Mouse (Mus musculus) embryonic facial prominence, embryonic 11.5 days (tissue): ENCODE measurements at regions not wholly inside any gene's neighbourhood (a gene's known extent, or its start where the extent isn't known, plus 50 kb on each side); places are given as distances from the start of the nearest gene placed in this dataset.
A peak's percentile ranks its signal among the peaks of the same experiment; 100 is the strongest.

ENCODE experiments used
- ATAC-seq: fragments of 200-750 bp; cut with Nextera tagmentation; replicated peaks from 2 replicates; pipeline ENCODE4 v1.8.0; 2017; ENCODE audit warnings: low read depth; ENCODE audit not compliant: insufficient number of reproducible peaks, low FRiP score, low TSS enrichment
- DNase-seq: peaks from one replicate; pipeline ENCODE4 v3.0.0-alpha.2; 2015; ENCODE audit warnings: low spot score
- H3K27ac ChIP-seq: fragments of 300-500 bp; sonication (generic); replicated peaks from 2 replicates; pipeline ENCODE4 v1.5.1; 2014; ENCODE audit warnings: mild to moderate bottlenecking, low read depth, low read length, control low read depth
- H3K27me3 ChIP-seq: fragments of 300-500 bp; sonication (generic); 2 replicates; pipeline ENCODE4 v1.6.1; 2014; ENCODE audit warnings: mild to moderate bottlenecking, low read length, moderate library complexity, mixed read lengths; ENCODE audit not compliant: control insufficient read depth, insufficient read depth
- H3K36me3 ChIP-seq: fragments of 300-500 bp; sonication (generic); replicated peaks from 2 replicates; pipeline ENCODE4 v1.6.1; 2014; ENCODE audit warnings: low read depth, mild to moderate bottlenecking, low read length, moderate library complexity, mixed read lengths; ENCODE audit not compliant: control insufficient read depth, insufficient read depth
- H3K4me1 ChIP-seq: fragments of 300-500 bp; sonication (generic); 2 replicates; pipeline ENCODE4 v1.6.1; 2014; ENCODE audit warnings: low read length, mixed read lengths; ENCODE audit not compliant: control insufficient read depth, insufficient read depth
- H3K4me2 ChIP-seq: fragments of 300-500 bp; sonication (generic); 2 replicates; pipeline ENCODE4 v1.6.1; 2014; ENCODE audit warnings: low read depth, mild to moderate bottlenecking, control low read depth, low read length, moderate library complexity
- H3K4me3 ChIP-seq: fragments of 300-500 bp; sonication (generic); 2 replicates; pipeline ENCODE4 v1.5.1; 2014; ENCODE audit warnings: low read depth, low read length, control low read depth
- H3K9ac ChIP-seq: fragments of 300-500 bp; sonication (generic); replicated peaks from 2 replicates; pipeline ENCODE4 v1.6.1; 2014; ENCODE audit warnings: mild to moderate bottlenecking, control low read depth, low read length
- H3K9me3 ChIP-seq: fragments of 300-500 bp; sonication (generic); replicated peaks from 2 replicates; pipeline ENCODE4 v1.6.1; 2016; ENCODE audit warnings: mild to moderate bottlenecking, low read length, inconsistent platforms, mixed read lengths; ENCODE audit not compliant: control insufficient read depth
- WGBS: fragments of 180-500 bp; shearing (Covaris S2); extraction: QIAGEN DNeasy Blood & Tissue Kit; methylation state at CpG from one replicate; pipeline ENCODE4 v1.1.7; 2014; 5-methylcytosine and 5-hydroxymethylcytosine counted together

GRCm38 (mm10) chr5:102123285-102123684, 53.6 kb upstream of the Wdfy3 start:
- H3K36me3 ChIP-seq, result no peaks in the 10 kb centered on the region
- no peaks in the 10 kb centered on the region for H3K27me3 ChIP-seq
- H3K4me1 ChIP-seq, result no peaks in the 10 kb centered on the region
- H3K9ac ChIP-seq, result no peak overlapping the region
- no peaks in the 10 kb centered on the region for H3K9me3 ChIP-seq
- H3K4me3 ChIP-seq, result no peak overlapping the region
- ATAC-seq (no peak), DNase-seq (no peak)
- 66% methylated on average over 6 of the region's 6 CpGs for WGBS
- no peak overlapping the region for H3K27ac ChIP-seq
- no peak overlapping the region for H3K4me2 ChIP-seq

DNA sequence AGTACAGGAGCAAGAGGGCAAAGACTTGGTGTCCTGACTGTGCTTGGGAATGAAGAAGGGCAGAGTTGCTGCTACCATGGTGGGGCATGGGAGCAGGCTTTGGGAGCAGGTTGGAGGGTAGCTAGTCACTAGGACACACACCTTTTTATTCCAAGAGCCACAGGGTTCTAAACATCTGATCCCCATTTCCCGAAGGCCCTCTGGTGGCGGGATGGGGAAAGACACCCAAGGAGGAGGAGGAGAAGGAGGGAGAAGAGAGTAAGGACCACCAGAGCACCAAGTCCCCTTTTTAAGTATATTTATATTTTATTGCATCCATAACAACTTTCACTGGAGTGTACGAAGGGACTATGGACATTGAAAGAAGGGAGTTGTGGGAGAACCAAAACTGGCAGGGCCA, 57.0 kb upstream of the Wdfy3 start:
- DNase-seq (peak; percentile 66), ATAC-seq (no peak)
- Histone ChIP-seq H3K27me3 (no peaks in the 10 kb centered on the region), H3K9ac (no peak overlapping the region), H3K4me1 (no peaks in the 10 kb centered on the region), H3K9me3 (no peaks in the 10 kb centered on the region), H3K4me2 (no peak overlapping the region), H3K36me3 (no peaks in the 10 kb centered on the region), H3K4me3 (no peak overlapping the region), H3K27ac (no peak overlapping the region)
- 14% methylated on average over 3 of the region's 3 CpGs for WGBS

DNA sequence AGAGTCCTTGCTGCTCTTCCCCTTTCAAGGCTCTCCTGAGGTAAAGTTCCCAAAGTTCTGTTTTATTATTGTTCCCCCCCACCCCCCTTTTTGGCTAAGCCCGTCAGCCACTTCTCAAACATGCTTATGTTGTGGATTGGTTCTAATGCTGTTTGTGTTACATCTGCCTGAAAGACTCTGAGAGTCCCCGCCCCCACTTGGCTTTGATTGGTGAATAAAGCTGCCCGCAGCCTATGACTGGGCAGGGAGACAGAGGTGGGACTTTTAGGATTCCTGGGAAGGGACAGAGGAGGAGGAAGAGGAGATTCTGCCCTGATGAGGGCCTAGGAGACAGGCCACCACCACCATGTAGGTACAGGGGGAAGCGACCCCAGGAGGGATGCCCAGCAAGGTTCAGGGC, 78.3 kb upstream of the Wdfy3 start:
- Histone ChIP-seq H3K4me3 (no peak overlapping the region), H3K27ac (no peak overlapping the region), H3K4me1 (no peaks in the 10 kb centered on the region), H3K9me3 (no peaks in the 10 kb centered on the region), H3K27me3 (no peaks in the 10 kb centered on the region), H3K4me2 (no peak overlapping the region), H3K36me3 (no peaks in the 10 kb centered on the region), H3K9ac (no peak overlapping the region)
- ATAC-seq, result no peak
- 82% methylated on average over 4 of the region's 4 CpGs for WGBS
- peak; percentile 8 for DNase-seq

DNA sequence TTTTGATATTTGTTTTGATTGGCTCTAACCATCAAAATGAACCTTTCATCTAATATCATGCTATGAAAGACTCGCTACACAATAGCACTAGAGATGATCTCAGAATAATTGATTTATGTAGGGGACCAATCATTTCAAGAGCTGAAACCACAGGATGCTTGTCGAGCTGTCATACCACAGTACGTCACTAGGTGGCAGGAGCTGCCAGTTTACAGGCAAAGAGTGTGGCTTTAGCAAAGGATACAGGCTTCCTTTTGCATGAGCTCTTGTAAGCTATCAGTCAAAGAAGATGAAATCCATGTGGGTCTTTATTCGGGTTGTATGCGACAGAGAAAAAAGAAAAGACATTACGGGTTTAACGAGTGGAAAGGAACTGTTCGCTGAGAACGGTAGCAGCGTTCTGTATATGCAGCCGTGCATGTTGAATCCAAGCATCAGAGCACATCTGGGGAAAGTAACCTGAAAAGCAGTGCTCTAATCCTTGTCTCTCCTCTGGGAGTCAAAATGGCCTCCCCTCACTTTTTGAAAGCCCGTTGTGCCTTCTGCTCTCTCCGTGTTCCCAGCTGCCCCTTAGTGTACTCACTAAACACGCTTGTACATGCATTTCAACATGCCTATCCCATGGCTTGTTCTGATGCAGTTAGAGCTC, 79.9 kb upstream of the Wdfy3 start:
- H3K4me2 ChIP-seq, result no peak overlapping the region

GRCm38 (mm10) chr5:102159621-102160020, 89.9 kb upstream of the Wdfy3 start:
- Histone ChIP-seq H3K9me3 (no peaks in the 10 kb centered on the region), H3K27me3 (no peaks in the 10 kb centered on the region), H3K4me1 (no peaks in the 10 kb centered on the region), H3K27ac (no peak overlapping the region), H3K4me2 (no peak overlapping the region), H3K4me3 (no peak overlapping the region), H3K36me3 (no peaks in the 10 kb centered on the region), H3K9ac (no peak overlapping the region)
- 47% methylated on average over 2 of the region's 2 CpGs for WGBS
- no peak for DNase-seq
- no peak for ATAC-seq

More for the DNA sequence above, 79.9 kb upstream of the Wdfy3 start:
- WGBS, result 38% methylated on average over 14 of the region's 14 CpGs
- no peak overlapping the region for H3K27ac ChIP-seq
- no peaks in the 10 kb centered on the region for H3K9me3 ChIP-seq
- ATAC-seq (no peak), DNase-seq (peak; percentile 93)
- no peak overlapping the region for H3K4me3 ChIP-seq
- H3K4me1 ChIP-seq, result no peaks in the 10 kb centered on the region
- H3K9ac ChIP-seq, result no peak overlapping the region
- no peaks in the 10 kb centered on the region for H3K27me3 ChIP-seq
- H3K36me3 ChIP-seq, result no peaks in the 10 kb centered on the region

DNA sequence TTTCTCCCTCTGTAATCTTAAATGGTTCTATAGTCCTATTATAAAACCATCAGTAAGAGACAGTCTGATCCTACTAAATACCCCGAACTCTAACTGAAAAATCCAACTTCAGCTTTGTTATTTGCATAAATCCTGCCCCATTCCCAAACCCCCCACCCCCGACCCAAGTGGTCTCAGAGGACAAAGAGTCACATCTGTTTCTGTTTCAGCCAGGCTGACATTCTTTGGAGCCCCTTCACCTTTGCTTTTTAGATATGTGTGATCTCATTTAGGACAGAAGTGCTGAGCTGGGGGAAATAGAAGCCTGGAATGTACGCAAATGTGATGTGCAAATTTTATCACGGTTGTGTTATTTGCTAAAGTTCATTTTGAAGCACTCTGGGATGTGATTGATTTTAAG, 98.3 kb upstream of the Wdfy3 start:
- Histone ChIP-seq H3K4me2 (no peak overlapping the region), H3K9ac (no peak overlapping the region), H3K4me3 (no peak overlapping the region), H3K36me3 (no peaks in the 10 kb centered on the region), H3K27me3 (no peaks in the 10 kb centered on the region), H3K27ac (no peak overlapping the region), H3K4me1 (no peaks in the 10 kb centered on the region), H3K9me3 (no peaks in the 10 kb centered on the region)
- ATAC-seq, result no peak
- 29% methylated on average over 4 of the region's 4 CpGs for WGBS
- peak; percentile 47 for DNase-seq

GRCm38 (mm10) chr5:102171808-102172207, 102.1 kb upstream of the Wdfy3 start:
- Histone ChIP-seq H3K9ac (no peak overlapping the region), H3K27me3 (no peaks in the 10 kb centered on the region), H3K4me2 (no peak overlapping the region), H3K9me3 (no peaks in the 10 kb centered on the region), H3K27ac (no peak overlapping the region), H3K4me3 (no peak overlapping the region), H3K4me1 (no peaks in the 10 kb centered on the region), H3K36me3 (no peaks in the 10 kb centered on the region)
- DNase-seq (no peak), ATAC-seq (no peak)
- WGBS, result 72% methylated on average over 2 of the region's 3 CpGs

- DNase-seq (no peak), ATAC-seq (no peak)
- H3K4me2 ChIP-seq, result no peak overlapping the region
- 88% methylated on average over 8 of the region's 8 CpGs for WGBS
- H3K27ac ChIP-seq, result no peak overlapping the region
- no peak overlapping the region for H3K4me3 ChIP-seq
- no peaks in the 10 kb centered on the region for H3K36me3 ChIP-seq
- no peak overlapping the region for H3K9ac ChIP-seq
- H3K27me3 ChIP-seq, result no peaks in the 10 kb centered on the region
- no peaks in the 10 kb centered on the region for H3K9me3 ChIP-seq
- H3K4me1 ChIP-seq, result no peaks in the 10 kb centered on the region
These were observed 110.5 kb upstream of the Wdfy3 start for GRCm38 (mm10) chr5:102180250-102180649.
